Mouse (Mus musculus): ENCODE results near the gene Ctnnd1. TPM values are rescaled to one million over a fixed set of nuclear protein-coding genes. Genes with fewer than 3 reads are reported as not detected.

Ctnnd1 gene
- polyA plus RNA-seq, 1 experiment from 2014 or later, result 34.2 TPM

- no peak overlapping the region for H3K4me2 ChIP-seq
- no peaks in the 10 kb centered on the region for H3K27me3 ChIP-seq (replicated peaks)
- peaks cover 48% of the 10 kb centered on the region for H3K4me1 ChIP-seq
- H3K27ac ChIP-seq, result no peak overlapping the region
- WGBS, result 59% methylated on average over 5 of the region's 5 CpGs
- no peak overlapping the region for H3K9ac ChIP-seq
- ATAC-seq (replicated peaks), result no peak
- H3K36me3 ChIP-seq (replicated peaks), result no peaks in the 10 kb centered on the region
- no peaks in the 10 kb centered on the region for H3K9me3 ChIP-seq
- H3K4me3 ChIP-seq, result no peak overlapping the region
Observed at GRCm38 (mm10) chr2:84638428-84639220, 11.9 kb downstream of the Ctnnd1 start.

- ATAC-seq (replicated peaks), result no peak
- Histone ChIP-seq H3K27me3 (replicated peaks) (no peaks in the 10 kb centered on the region), H3K9me3 (no peaks in the 10 kb centered on the region), H3K4me2 (no peak overlapping the region), H3K4me3 (no peak overlapping the region), H3K9ac (no peak overlapping the region), H3K36me3 (replicated peaks) (no peaks in the 10 kb centered on the region), H3K4me1 (peaks cover 48% of the 10 kb centered on the region), H3K27ac (peak overlapping the region; percentile 45; the same call in 1 of the 2 replicates)
- WGBS, result 27% methylated on average over 7 of the region's 7 CpGs
Observed at GRCm38 (mm10) chr2:84637452-84638165, 13.0 kb downstream of the Ctnnd1 start.

DNA sequence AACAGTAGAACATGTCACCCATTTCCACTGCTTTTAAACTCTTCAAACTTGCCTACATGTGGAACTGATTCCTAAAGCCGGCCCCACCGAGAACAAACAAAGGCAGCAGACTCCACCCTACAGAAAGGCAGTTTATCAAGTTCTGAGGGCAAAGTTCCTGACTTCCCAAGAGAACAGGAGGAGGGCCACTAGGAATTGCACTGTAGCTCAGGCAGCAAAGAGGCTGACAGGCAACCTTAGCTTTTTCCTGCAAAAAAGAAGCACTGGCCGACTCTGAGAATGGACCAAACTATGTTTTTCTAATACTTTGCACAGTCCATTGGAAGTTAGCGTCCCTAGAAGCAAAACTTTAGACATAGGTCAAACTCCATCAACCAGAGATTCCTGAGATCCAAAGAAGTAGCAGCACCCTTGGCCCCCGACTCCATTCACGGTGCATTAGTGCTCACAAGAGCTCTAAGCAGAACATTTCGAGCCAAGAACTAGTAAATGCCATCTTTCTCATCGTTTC is 14.3 kb downstream of the Ctnnd1 start:
- no peaks in the 10 kb centered on the region for H3K9me3 ChIP-seq
- no peak for ATAC-seq (replicated peaks)
- WGBS, result 25% methylated on average over 8 of the region's 8 CpGs
- no peaks in the 10 kb centered on the region for H3K27me3 ChIP-seq (replicated peaks)
- H3K27ac ChIP-seq, result peak overlapping the region; percentile 64
- H3K36me3 ChIP-seq (replicated peaks), result no peaks in the 10 kb centered on the region
- peaks cover 48% of the 10 kb centered on the region for H3K4me1 ChIP-seq
- H3K4me3 ChIP-seq, result no peak overlapping the region
- peak overlapping the region; percentile 6; the same call in 1 of the 2 replicates for H3K4me2 ChIP-seq
- no peak overlapping the region for H3K9ac ChIP-seq

- H3K4me2 ChIP-seq, result peak overlapping the region; percentile 6; the same call in 1 of the 2 replicates
- ATAC-seq (replicated peaks), result peak; percentile 90
- H3K4me1 ChIP-seq, result peaks cover 48% of the 10 kb centered on the region
- H3K4me3 ChIP-seq, result no peak overlapping the region
- H3K9ac ChIP-seq, result no peak overlapping the region
- H3K36me3 ChIP-seq (replicated peaks), result no peaks in the 10 kb centered on the region
- no peaks in the 10 kb centered on the region for H3K9me3 ChIP-seq
- 2% methylated on average over 2 of the region's 2 CpGs for WGBS
- H3K27me3 ChIP-seq (replicated peaks), result no peaks in the 10 kb centered on the region
- H3K27ac ChIP-seq, result peak overlapping the region; percentile 64
Observed at GRCm38 (mm10) chr2:84635611-84636010, 15.0 kb downstream of the Ctnnd1 start.

GRCm38 (mm10) chr2:84634934-84635482 is 15.6 kb downstream of the Ctnnd1 start:
- WGBS, result 25% methylated on average over 4 of the region's 4 CpGs
- Histone ChIP-seq H3K4me2 (no peak overlapping the region), H3K4me1 (peaks cover 48% of the 10 kb centered on the region), H3K9me3 (no peaks in the 10 kb centered on the region), H3K9ac (no peak overlapping the region), H3K36me3 (replicated peaks) (no peaks in the 10 kb centered on the region), H3K4me3 (no peak overlapping the region), H3K27me3 (replicated peaks) (no peaks in the 10 kb centered on the region), H3K27ac (peak overlapping the region; percentile 64)
- ATAC-seq (replicated peaks), result no peak; the same call in 1 of the 2 replicates

DNA sequence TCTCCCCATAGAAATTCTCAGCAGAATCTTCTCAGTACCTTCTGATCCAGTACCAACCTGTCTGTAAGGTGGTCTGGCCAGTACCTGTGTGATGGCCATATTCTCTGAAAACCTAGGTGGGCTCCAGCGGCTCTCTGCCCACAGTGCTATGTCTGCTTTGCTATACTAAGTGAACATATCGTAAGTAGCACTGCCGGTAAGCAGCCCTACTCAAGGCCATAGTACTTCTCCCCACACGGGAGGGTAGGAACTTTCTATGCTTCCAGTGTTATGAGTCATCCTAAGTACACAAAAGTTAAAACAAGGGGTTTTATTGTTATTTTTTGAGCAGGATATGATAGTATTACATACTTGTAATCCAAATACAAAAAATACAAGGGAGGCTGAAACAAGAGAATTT is 16.6 kb downstream of the Ctnnd1 start:
- H3K4me1 ChIP-seq, result peaks cover 48% of the 10 kb centered on the region
- H3K9ac ChIP-seq, result no peak overlapping the region
- no peaks in the 10 kb centered on the region for H3K27me3 ChIP-seq (replicated peaks)
- no peaks in the 10 kb centered on the region for H3K9me3 ChIP-seq
- no peak for ATAC-seq (replicated peaks)
- H3K4me2 ChIP-seq, result no peak overlapping the region
- 87% methylated on average over 4 of the region's 4 CpGs for WGBS
- no peaks in the 10 kb centered on the region for H3K36me3 ChIP-seq (replicated peaks)
- no peak overlapping the region for H3K4me3 ChIP-seq
- H3K27ac ChIP-seq, result no peak overlapping the region; the same call in 1 of the 2 replicates

DNA sequence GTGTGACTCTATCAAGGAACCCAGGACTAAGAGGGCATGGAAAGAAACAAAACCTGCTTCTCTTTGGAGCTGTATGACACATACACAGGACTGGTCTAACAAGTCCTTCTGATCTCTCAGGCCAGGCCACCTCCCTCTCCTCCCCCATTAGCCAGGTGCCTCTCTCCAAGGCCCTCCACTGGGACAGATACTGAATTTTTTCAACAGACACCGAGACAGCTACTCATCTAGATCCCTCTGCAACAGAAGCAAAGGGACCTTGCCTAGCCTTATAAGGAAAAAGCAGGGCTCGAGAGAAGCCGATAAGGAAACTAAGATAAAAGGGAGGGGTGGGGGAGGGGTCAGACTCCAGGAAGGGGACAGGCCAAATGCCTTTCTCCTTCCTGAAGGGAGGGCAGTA is 17.6 kb downstream of the Ctnnd1 start:
- Histone ChIP-seq H3K36me3 (replicated peaks) (no peaks in the 10 kb centered on the region), H3K9me3 (no peaks in the 10 kb centered on the region), H3K4me1 (peaks cover 43% of the 10 kb centered on the region), H3K4me3 (no peak overlapping the region), H3K9ac (no peak overlapping the region), H3K27ac (no peak overlapping the region), H3K27me3 (replicated peaks) (no peaks in the 10 kb centered on the region), H3K4me2 (no peak overlapping the region)
- 10% methylated on average over 3 of the region's 3 CpGs for WGBS
- no peak for ATAC-seq (replicated peaks)

DNA sequence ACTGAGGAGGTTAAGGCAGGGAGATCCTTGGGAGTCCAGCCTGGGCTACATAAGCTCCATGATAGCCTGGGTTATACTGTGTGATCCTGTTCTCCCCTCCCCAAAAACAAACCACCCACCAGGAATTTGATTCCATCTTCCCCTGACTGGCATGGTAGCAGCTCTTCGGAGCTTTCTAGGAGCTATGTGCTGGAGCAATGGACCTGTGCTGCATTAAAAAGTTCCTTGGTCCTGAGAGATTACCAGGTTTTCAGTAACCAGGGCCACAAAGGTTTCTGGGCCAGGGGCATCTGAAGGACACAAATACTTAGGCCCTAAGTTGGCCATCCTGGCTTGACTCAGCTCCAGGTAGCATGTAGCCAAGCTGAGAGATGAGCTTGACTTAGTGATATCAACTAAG is 18.6 kb downstream of the Ctnnd1 start:
- no peak overlapping the region for H3K4me2 ChIP-seq
- no peak for ATAC-seq (replicated peaks)
- H3K36me3 ChIP-seq (replicated peaks), result no peaks in the 10 kb centered on the region
- no peak overlapping the region for H3K27ac ChIP-seq
- no peak overlapping the region for H3K4me3 ChIP-seq
- H3K9me3 ChIP-seq, result no peaks in the 10 kb centered on the region
- peaks cover 34% of the 10 kb centered on the region for H3K4me1 ChIP-seq
- no peaks in the 10 kb centered on the region for H3K27me3 ChIP-seq (replicated peaks)
- 96% methylated on average over 1 of the region's 1 CpGs for WGBS
- H3K9ac ChIP-seq, result no peak overlapping the region

- 78% methylated on average over 3 of the region's 3 CpGs for WGBS
Observed at GRCm38 (mm10) chr2:84627036-84627435, 23.5 kb downstream of the Ctnnd1 start.

DNA sequence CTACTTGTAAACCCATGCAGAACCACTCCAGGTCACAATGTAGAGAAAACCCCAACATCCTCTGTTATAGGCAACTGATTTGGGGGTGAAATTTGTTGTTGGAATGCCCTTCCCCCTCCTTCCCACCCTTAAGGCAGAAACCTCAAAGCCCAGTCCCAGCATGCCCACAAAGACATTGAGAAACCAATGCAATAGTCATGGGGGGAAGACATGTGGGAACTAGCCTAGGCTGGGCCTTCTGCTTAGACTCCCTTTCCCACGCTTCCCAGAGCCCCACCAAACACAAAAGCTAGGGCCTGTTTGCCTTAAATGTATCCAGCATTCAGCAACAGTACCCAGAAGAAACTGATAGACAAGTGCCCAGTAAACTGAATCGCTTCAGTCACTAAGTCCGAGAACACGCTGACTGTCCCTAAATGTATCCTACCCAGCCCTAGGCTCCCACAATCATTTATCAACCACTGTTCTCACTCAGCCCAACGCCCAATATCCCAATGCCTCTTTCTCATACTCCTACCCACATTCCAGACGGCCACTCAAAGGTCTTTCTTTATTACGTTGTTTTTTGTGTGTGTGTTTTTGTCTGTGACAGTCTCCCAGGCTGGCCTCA is 24.1 kb downstream of the Ctnnd1 start:
- Histone ChIP-seq H3K4me1 (no peaks in the 10 kb centered on the region), H3K27ac (no peak overlapping the region), H3K36me3 (replicated peaks) (0 out of 2 replicates have a peak, but pooled peaks cover 2% of the 10 kb centered on the region), H3K9ac (no peak overlapping the region), H3K4me2 (no peak overlapping the region), H3K27me3 (replicated peaks) (no peaks in the 10 kb centered on the region), H3K9me3 (no peaks in the 10 kb centered on the region), H3K4me3 (no peak overlapping the region)
- WGBS, result 84% methylated on average over 7 of the region's 7 CpGs
- no peak for ATAC-seq (replicated peaks)

More at GRCm38 (mm10) chr2:84627036-84627435, 23.5 kb downstream of the Ctnnd1 start:
- Histone ChIP-seq H3K27ac (no peak overlapping the region), H3K4me3 (no peak overlapping the region), H3K4me2 (no peak overlapping the region), H3K36me3 (replicated peaks) (0 out of 2 replicates have a peak, but pooled peaks cover 2% of the 10 kb centered on the region), H3K9me3 (no peaks in the 10 kb centered on the region), H3K4me1 (no peaks in the 10 kb centered on the region), H3K9ac (no peak overlapping the region), H3K27me3 (replicated peaks) (no peaks in the 10 kb centered on the region)
- no peak for ATAC-seq (replicated peaks)

GRCm38 (mm10) chr2:84624201-84624600 is 26.4 kb downstream of the Ctnnd1 start:
- no peak overlapping the region for H3K4me2 ChIP-seq
- no peak overlapping the region for H3K4me3 ChIP-seq
- peaks cover 20% of the 10 kb centered on the region; the same call in 1 of the 2 replicates for H3K36me3 ChIP-seq (replicated peaks)
- no peak overlapping the region for H3K9ac ChIP-seq
- no peaks in the 10 kb centered on the region for H3K4me1 ChIP-seq
- H3K27ac ChIP-seq, result no peak overlapping the region
- no peaks in the 10 kb centered on the region for H3K27me3 ChIP-seq (replicated peaks)
- WGBS, result 95% methylated on average over 17 of the region's 17 CpGs
- H3K9me3 ChIP-seq, result no peaks in the 10 kb centered on the region
- ATAC-seq (replicated peaks), result no peak

Data from midbrain, embryonic 15.5 days (tissue).